Mouse (Mus musculus): ENCODE measurements at regions not wholly inside any gene's neighbourhood (a gene's known extent, or its start where the extent isn't known, plus 50 kb on each side); places are given as distances from the start of the nearest gene placed in this dataset.

GRCm38 (mm10) chr16:9462497-9462896 lies 532.9 kb downstream of the Grin2a start:
- no peak for TF ChIP-seq CTCF (IDR thresholded peaks at IDR 0.05; ENCODE audit: low read depth)
- TF ChIP-seq EP300 (IDR thresholded peaks at IDR 0.05; ENCODE audit: low read depth): no peak

Data from liver, embryonic 14.5 days (tissue).